16 mouse cellular contexts compared by ENCODE assay signal in the genomic region with DNA sequence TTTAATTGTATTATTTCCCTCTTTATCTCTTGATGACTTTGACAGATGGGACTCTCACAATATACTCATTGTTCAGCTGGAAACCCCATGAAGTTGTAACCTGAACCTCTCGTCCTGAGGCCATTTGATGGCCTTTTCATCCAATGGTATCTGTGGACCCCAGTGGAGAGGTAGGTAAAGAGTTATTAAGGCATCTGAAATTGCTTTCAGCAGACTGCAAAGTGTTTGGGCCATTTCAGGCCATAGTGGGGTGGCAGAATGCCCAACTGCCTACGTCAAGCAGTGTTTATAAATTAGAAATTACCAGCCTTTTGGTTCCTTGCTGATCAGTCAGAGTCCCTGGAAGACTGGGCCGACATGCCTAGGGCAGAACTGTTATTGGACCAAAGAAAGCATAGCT.
DNase-seq lines count a peak whose midpoint lies in the region; ATAC-seq lines count a peak whose summit lies in the region.
"Had no signal": no experiment of that assay in that cellular context is flagged by ENCODE, and none has a peak within 500 bp of the region (broad histone marks: within the 10 kb centered on the region; RNA-seq: fewer than 3 reads in every experiment).

No protein-coding gene starts in this region.

- no peak overlapping the region for H3K9ac ChIP-seq in forebrain, embryonic 13.5 days
- H3K9ac ChIP-seq in forebrain, embryonic 16.5 days (replicated peaks; ENCODE audit: low read depth, low read length): no peak overlapping the region
- H3K9ac ChIP-seq in heart, embryonic 12.5 days: no peak overlapping the region
- H3K9ac ChIP-seq: intestine, embryonic 15.5 days had no signal

- H3K9me3 ChIP-seq in forebrain, embryonic 13.5 days (replicated peaks): no peaks in the 10 kb centered on the region
- no peaks in the 10 kb centered on the region for H3K9me3 ChIP-seq in forebrain, embryonic 16.5 days (ENCODE audit: control insufficient read depth, low read length)
- no peaks in the 10 kb centered on the region for H3K9me3 ChIP-seq in heart, embryonic 12.5 days (replicated peaks)
- H3K9me3 ChIP-seq: intestine, embryonic 15.5 days had no signal

- H3K4me2 ChIP-seq in forebrain, embryonic 13.5 days: no peak overlapping the region
- no peak overlapping the region for H3K4me2 ChIP-seq in forebrain, embryonic 16.5 days (ENCODE audit: low read length)
- H3K4me2 ChIP-seq in heart, embryonic 12.5 days: no peak overlapping the region
- H3K4me2 ChIP-seq: heart, embryonic 11.5 days; intestine, embryonic 15.5 days had no signal

- no peak overlapping the region for H3K27ac ChIP-seq in forebrain, embryonic 13.5 days
- no peak overlapping the region for H3K27ac ChIP-seq in forebrain, embryonic 16.5 days (ENCODE audit: low read length)
- H3K27ac ChIP-seq in heart, embryonic 12.5 days (ENCODE audit: poor library complexity, severe bottlenecking): no peak overlapping the region
- H3K27ac ChIP-seq: intestine, embryonic 15.5 days; stomach, postnatal 0 days had no signal

- WGBS in forebrain, embryonic 13.5 days: 14% methylated on average over 3 of the region's 3 CpGs
- WGBS in forebrain, embryonic 16.5 days: 17% methylated on average over 3 of the region's 3 CpGs
- 70% methylated on average over 3 of the region's 3 CpGs for WGBS in heart, embryonic 12.5 days

- H3K27me3 ChIP-seq in forebrain, embryonic 13.5 days: no peaks in the 10 kb centered on the region
- no peaks in the 10 kb centered on the region for H3K27me3 ChIP-seq in forebrain, embryonic 16.5 days (replicated peaks; ENCODE audit: control insufficient read depth, insufficient read depth, low read length)
- H3K27me3 ChIP-seq in heart, embryonic 12.5 days (replicated peaks): no peaks in the 10 kb centered on the region
- H3K27me3 ChIP-seq: intestine, embryonic 15.5 days had no signal

- ATAC-seq in forebrain, embryonic 13.5 days: peak; percentile 38; the same call in 1 of the 2 replicates
- ATAC-seq in forebrain, embryonic 16.5 days: no peak
- no peak for ATAC-seq in heart, embryonic 12.5 days (ENCODE audit: insufficient number of reproducible peaks, low FRiP score)
- ATAC-seq: intestine, embryonic 15.5 days had no signal

- intact Hi-C loops in left cerebral cortex, postnatal 4 days (cut with DNase I): no loop called here
- intact Hi-C loops in left cerebral cortex, postnatal 10 days (cut with DNase I): no loop called here

- no peaks in the 10 kb centered on the region for H3K4me1 ChIP-seq in forebrain, embryonic 13.5 days
- no peaks in the 10 kb centered on the region for H3K4me1 ChIP-seq in forebrain, embryonic 16.5 days (replicated peaks; ENCODE audit: control insufficient read depth, insufficient read depth, low read length)
- H3K4me1 ChIP-seq in heart, embryonic 12.5 days (replicated peaks): 0 out of 2 replicates have a peak, but pooled peaks cover 2% of the 10 kb centered on the region
- H3K4me1 ChIP-seq: intestine, embryonic 15.5 days had no signal

- H3K4me3 ChIP-seq in forebrain, embryonic 13.5 days: no peak overlapping the region
- H3K4me3 ChIP-seq in forebrain, embryonic 16.5 days (replicated peaks; ENCODE audit: low read length): no peak overlapping the region
- H3K4me3 ChIP-seq in heart, embryonic 12.5 days: no peak overlapping the region
- H3K4me3 ChIP-seq: intestine, embryonic 15.5 days had no signal

- DNase-seq in left cerebral cortex, postnatal 4 days: peak; percentile 52
- no peak for DNase-seq in left cerebral cortex, postnatal 10 days (ENCODE audit: extremely low spot score in 1 of 2, low spot score in 2 of 2)
- DNase-seq in embryo, embryonic 11.5 days (ENCODE audit: low read depth, low spot score): peak; percentile 14
- DNase-seq in mesoderm, embryonic 11.5 days (ENCODE audit: low read depth, low spot score): peak; percentile 57
- DNase-seq in lung, postnatal 14 days: no peak
- DNase-seq: adrenal gland, adult 8-10 months; gastrocnemius, postnatal 25 days; heart, postnatal 36 days; lung, postnatal 10 days; right cerebral cortex, postnatal 14 days had no signal

- no peaks in the 10 kb centered on the region for H3K36me3 ChIP-seq in forebrain, embryonic 13.5 days (ENCODE audit: poor library complexity, severe bottlenecking)
- H3K36me3 ChIP-seq in forebrain, embryonic 16.5 days (ENCODE audit: control insufficient read depth, insufficient read depth): no peaks in the 10 kb centered on the region
- no peaks in the 10 kb centered on the region for H3K36me3 ChIP-seq in heart, embryonic 12.5 days
- H3K36me3 ChIP-seq: intestine, embryonic 15.5 days had no signal

Comparison
In these comparisons a context has a peak if more than half of its experiments do, and no peak if none do; other contexts are left out.
1. DNase-seq: peak in left cerebral cortex, postnatal 4 days (single experiment), embryo, embryonic 11.5 days (single experiment) and mesoderm, embryonic 11.5 days (single experiment); none in left cerebral cortex, postnatal 10 days (0 of 2) and lung, postnatal 14 days (single experiment).